Mouse (Mus musculus) forebrain, embryonic 15.5 days (tissue): ENCODE measurements around the gene Prkag3. TPM values are rescaled to one million over a fixed set of nuclear protein-coding genes. Genes with fewer than 3 reads are reported as not detected.

Experiments
- ATAC-seq: fragments of 200-750 bp; cut with Nextera tagmentation; replicated peaks from 2 replicates; pipeline ENCODE4 v1.8.0; 2017; ENCODE audit warnings: mild to moderate bottlenecking, moderate TSS enrichment, moderate library complexity
- H3K27ac ChIP-seq: fragments of 300-500 bp; sonication (generic); replicated peaks from 2 replicates; pipeline ENCODE4 v1.5.1; 2015; ENCODE audit warnings: mild to moderate bottlenecking, inconsistent platforms
- H3K27me3 ChIP-seq: fragments of 300-500 bp; sonication (generic); 2 replicates; pipeline ENCODE4 v1.6.1; 2015; ENCODE audit warnings: inconsistent platforms
- H3K36me3 ChIP-seq: fragments of 300-500 bp; sonication (generic); 2 replicates; pipeline ENCODE4 v1.6.1; 2015; ENCODE audit warnings: mild to moderate bottlenecking, inconsistent platforms
- H3K4me1 ChIP-seq: fragments of 300-500 bp; sonication (generic); 2 replicates; pipeline ENCODE4 v1.6.1; 2015; ENCODE audit warnings: inconsistent platforms
- H3K4me2 ChIP-seq: fragments of 300-500 bp; sonication (generic); replicated peaks from 2 replicates; pipeline ENCODE4 v1.6.1; 2015; ENCODE audit warnings: mild to moderate bottlenecking, inconsistent platforms
- H3K4me3 ChIP-seq: fragments of 300-500 bp; sonication (generic); 2 replicates; pipeline ENCODE4 v1.5.1; 2015; ENCODE audit warnings: mild to moderate bottlenecking, inconsistent platforms
- H3K9ac ChIP-seq: fragments of 300-500 bp; sonication (generic); replicated peaks from 2 replicates; pipeline ENCODE4 v1.6.1; 2015; ENCODE audit warnings: mild to moderate bottlenecking, inconsistent platforms
- H3K9me3 ChIP-seq: fragments of 300-500 bp; sonication (generic); 2 replicates; pipeline ENCODE4 v1.6.1; 2016; ENCODE audit warnings: inconsistent platforms
- WGBS: fragments of 180-500 bp; shearing (Covaris S2); methylation state at CpG from one replicate; pipeline ENCODE4 v1.1.7; 2015; ENCODE audit warnings: mixed read lengths; 5-methylcytosine and 5-hydroxymethylcytosine counted together
- polyA plus RNA-seq: library from polyadenylated mRNA; unstranded; fragments of >200 nt; fragmentation: Nextera tagmentation; extraction: Ambion mirVana; gene quantifications from 2 replicates; pipeline ENCODE4 v1.2.1, GENCODE M21; 2015

The Prkag3 gene
- polyA plus RNA-seq, 1 experiment from 2014 or later, result not detected

- Histone ChIP-seq H3K36me3 (0 out of 2 replicates have a peak, but pooled peaks cover 11% of the 10 kb centered on the region), H3K4me1 (no peaks in the 10 kb centered on the region), H3K9me3 (no peaks in the 10 kb centered on the region), H3K4me3 (no peak overlapping the region), H3K27ac (no peak overlapping the region), H3K9ac (no peak overlapping the region), H3K4me2 (no peak overlapping the region), H3K27me3 (no peaks in the 10 kb centered on the region)
- no peak for ATAC-seq
- 80% methylated on average over 3 of the region's 3 CpGs for WGBS
Observed at GRCm38 (mm10) chr1:74704156-74704555, 44.9 kb downstream of the Prkag3 start.

- H3K9ac ChIP-seq, result no peak overlapping the region
- WGBS, result 93% methylated on average over 6 of the region's 6 CpGs
- H3K27me3 ChIP-seq, result no peaks in the 10 kb centered on the region
- peaks cover 29% of the 10 kb centered on the region for H3K36me3 ChIP-seq
- H3K9me3 ChIP-seq, result no peaks in the 10 kb centered on the region
- no peak overlapping the region for H3K27ac ChIP-seq
- no peak for ATAC-seq
- no peak overlapping the region for H3K4me2 ChIP-seq
- no peak overlapping the region for H3K4me3 ChIP-seq
- H3K4me1 ChIP-seq, result no peaks in the 10 kb centered on the region
Observed at GRCm38 (mm10) chr1:74702142-74702553, 46.9 kb downstream of the Prkag3 start.

- H3K36me3 ChIP-seq, result peaks cover 50% of the 10 kb centered on the region
- H3K9me3 ChIP-seq, result no peaks in the 10 kb centered on the region
- H3K4me3 ChIP-seq, result no peak overlapping the region
- ATAC-seq, result no peak
- H3K27ac ChIP-seq, result no peak overlapping the region
- no peaks in the 10 kb centered on the region for H3K4me1 ChIP-seq
- H3K4me2 ChIP-seq, result no peak overlapping the region
- WGBS, result 92% methylated on average over 1 of the region's 1 CpGs
- H3K27me3 ChIP-seq, result no peaks in the 10 kb centered on the region
- no peak overlapping the region for H3K9ac ChIP-seq
Observed at GRCm38 (mm10) chr1:74698791-74699190, 50.2 kb downstream of the Prkag3 start.

- Histone ChIP-seq H3K9me3 (no peaks in the 10 kb centered on the region), H3K27me3 (no peaks in the 10 kb centered on the region), H3K9ac (no peak overlapping the region), H3K27ac (no peak overlapping the region), H3K4me2 (no peak overlapping the region), H3K4me1 (no peaks in the 10 kb centered on the region), H3K4me3 (no peak overlapping the region), H3K36me3 (peaks cover 50% of the 10 kb centered on the region)
- no peak for ATAC-seq
- WGBS, result 100% methylated on average over 1 of the region's 1 CpGs
Observed at GRCm38 (mm10) chr1:74698353-74698752, 50.7 kb downstream of the Prkag3 start.

GRCm38 (mm10) chr1:74697416-74697815 lies 51.6 kb downstream of the Prkag3 start:
- no peak overlapping the region for H3K4me2 ChIP-seq
- H3K9ac ChIP-seq, result no peak overlapping the region
- H3K4me1 ChIP-seq, result no peaks in the 10 kb centered on the region
- no peak for ATAC-seq
- over 99% methylated on average over 6 of the region's 6 CpGs for WGBS
- H3K27me3 ChIP-seq, result no peaks in the 10 kb centered on the region
- H3K36me3 ChIP-seq, result peaks cover 53% of the 10 kb centered on the region
- H3K9me3 ChIP-seq, result no peaks in the 10 kb centered on the region
- no peak overlapping the region for H3K27ac ChIP-seq
- H3K4me3 ChIP-seq, result no peak overlapping the region

GRCm38 (mm10) chr1:74695836-74696235 lies 53.2 kb downstream of the Prkag3 start:
- Histone ChIP-seq H3K27ac (no peak overlapping the region), H3K4me3 (no peak overlapping the region), H3K9ac (no peak overlapping the region), H3K4me1 (no peaks in the 10 kb centered on the region), H3K9me3 (no peaks in the 10 kb centered on the region), H3K27me3 (no peaks in the 10 kb centered on the region), H3K4me2 (no peak overlapping the region), H3K36me3 (peaks cover 61% of the 10 kb centered on the region)
- no peak for ATAC-seq
- 98% methylated on average over 4 of the region's 4 CpGs for WGBS

- Histone ChIP-seq H3K4me1 (no peaks in the 10 kb centered on the region), H3K4me2 (no peak overlapping the region), H3K9me3 (no peaks in the 10 kb centered on the region), H3K9ac (no peak overlapping the region), H3K4me3 (no peak overlapping the region), H3K27ac (no peak overlapping the region), H3K27me3 (no peaks in the 10 kb centered on the region), H3K36me3 (peaks cover 74% of the 10 kb centered on the region)
- 86% methylated on average over 8 of the region's 8 CpGs for WGBS
- no peak for ATAC-seq
Observed at GRCm38 (mm10) chr1:74693891-74694583, 55.0 kb downstream of the Prkag3 start.

Other genes with a start within 250 kb of the Prkag3 start
- gene Cnot9, start 243.2 kb downstream of the Prkag3 start, polyA plus RNA-seq, result 53.8 and 56.2 TPM in 2 replicates
- 3.4 and 5.3 TPM in 2 replicates for gene Plcd4, start 206.3 kb downstream of the Prkag3 start, polyA plus RNA-seq
- gene Usp37, start 204.9 kb downstream of the Prkag3 start, polyA plus RNA-seq, result 32.2 and 33.0 TPM in 2 replicates
- gene Zfp142, start 161.0 kb downstream of the Prkag3 start, polyA plus RNA-seq, result 8.9 and 9.6 TPM in 2 replicates
- 27.6 and 27.9 TPM in 2 replicates for gene Bcs1l, start 160.9 kb downstream of the Prkag3 start, polyA plus RNA-seq
- gene Rnf25, start 147.8 kb downstream of the Prkag3 start, polyA plus RNA-seq, result 41.8 and 46.0 TPM in 2 replicates
- 25.7 and 27.9 TPM in 2 replicates for gene Stk36, start 147.8 kb downstream of the Prkag3 start, polyA plus RNA-seq
- gene Ttll4, start 87.5 kb downstream of the Prkag3 start, polyA plus RNA-seq, result 15.3 and 16.1 TPM in 2 replicates
- gene Cyp27a1, start 35.6 kb downstream of the Prkag3 start, polyA plus RNA-seq, result 0.91 and 1.6 TPM in 2 replicates
- 2.2 and 2.3 TPM in 2 replicates for gene Wnt6, start 22.7 kb upstream of the Prkag3 start, polyA plus RNA-seq
- 0.50 and 0.80 TPM in 2 replicates for gene Wnt10a, start 42.3 kb upstream of the Prkag3 start, polyA plus RNA-seq
- 2.1 and 2.4 TPM in 2 replicates for gene Cdk5r2, start 105.7 kb upstream of the Prkag3 start, polyA plus RNA-seq
- gene Fev, start 136.2 kb upstream of the Prkag3 start, polyA plus RNA-seq, result 0.46 TPM in 1 of 2 replicates, not detected in the other
- not detected in 2 replicates for gene Cryba2, start 143.9 kb upstream of the Prkag3 start, polyA plus RNA-seq
- 0.59 and 0.67 TPM in 2 replicates for gene Cfap65, start 186.4 kb upstream of the Prkag3 start, polyA plus RNA-seq
- gene Ihh, start 202.5 kb upstream of the Prkag3 start, polyA plus RNA-seq, result 0.09 and 0.22 TPM in 2 replicates